ENCODE assay signal across 18 mouse cellular contexts in the genomic region with DNA sequence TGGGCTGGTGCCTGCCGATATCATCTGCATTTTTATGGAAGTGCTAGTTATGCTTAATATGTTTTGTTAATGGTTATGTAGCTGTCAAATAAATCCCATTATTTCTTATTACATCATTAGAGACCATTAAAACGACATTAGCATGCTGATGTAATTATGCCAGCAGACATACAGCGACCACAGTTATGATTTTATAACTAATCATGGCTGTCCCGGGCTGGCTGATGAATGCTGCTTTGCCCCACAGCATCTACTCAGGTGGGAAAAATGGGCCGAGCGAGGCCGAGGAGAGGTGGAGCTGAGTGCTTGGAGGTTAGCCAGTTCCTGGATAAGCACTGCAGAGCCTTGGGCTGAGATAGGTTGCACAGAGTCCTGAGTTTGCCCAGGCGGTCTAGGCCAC.
"Had no signal": no experiment of that assay in that cellular context is flagged by ENCODE, and none has a peak within 500 bp of the region (broad histone marks: within the 10 kb centered on the region; RNA-seq: fewer than 3 reads in every experiment).

No protein-coding gene starts in this region.

- H3K4me3 ChIP-seq: layer of hippocampus, adult 2 months; liver, embryonic 13.5 days; midbrain, embryonic 12.5 days; myocyte had no signal

- H3K4me2 ChIP-seq: liver, embryonic 13.5 days; midbrain, embryonic 12.5 days had no signal

- H3K4me1 ChIP-seq: liver, embryonic 13.5 days had no signal

- H3K27me3 ChIP-seq: liver, embryonic 13.5 days; midbrain, embryonic 12.5 days had no signal

- H3K9ac ChIP-seq: liver, embryonic 13.5 days; midbrain, embryonic 12.5 days had no signal

- ATAC-seq: midbrain, embryonic 16.5 days had no signal

- H3K36me3 ChIP-seq: liver, embryonic 13.5 days; midbrain, embryonic 12.5 days had no signal

- DNase-seq: kidney, adult 9 months; kidney, postnatal 25 days; layer of hippocampus, adult 9-11 months; liver, embryonic 13.5 days; lung, adult 2 months; lung, postnatal 14 days; lung, postnatal 4 days; right cerebral cortex, adult 18-20 months; right cerebral cortex, postnatal 14 days; right cerebral cortex, postnatal 4 days; thymus, adult 2 months; thymus, postnatal 14 days; thymus, postnatal 4 days had no signal

- H3K27ac ChIP-seq: layer of hippocampus, adult 2 months; liver, embryonic 13.5 days; midbrain, embryonic 12.5 days; stomach, postnatal 0 days had no signal

- H3K9me3 ChIP-seq: midbrain, embryonic 12.5 days had no signal
